Mouse (Mus musculus): ENCODE data around the gene Gm21891.
"Not testable (repeated sequence)": the region's sequence is repeated elsewhere in the genome, so short reads cannot be mapped to it uniquely, and the experiment has no call there.

The Gm21891 gene

DNA sequence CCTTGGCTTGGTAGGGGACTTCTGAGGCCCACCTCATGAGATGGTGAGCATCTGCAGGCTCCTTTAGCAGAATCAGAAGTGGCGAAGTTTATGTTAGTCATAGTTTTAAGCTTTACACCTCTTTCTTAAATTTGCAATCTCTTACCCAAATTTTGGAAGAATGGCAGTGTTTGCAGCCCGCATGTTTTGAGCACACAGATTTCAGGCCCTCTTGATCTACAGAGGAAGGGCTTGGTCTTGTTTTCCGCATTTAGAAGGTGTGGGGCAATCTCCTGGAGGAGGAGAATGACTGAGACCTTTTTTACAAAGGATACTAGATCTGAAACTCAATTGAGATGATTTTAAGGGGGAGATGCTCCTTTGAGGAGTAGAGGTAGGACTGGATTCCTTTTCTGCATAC, at the start of gene Gm21891:
TSS of gene Gm21891 (minus strand) at position 101 of the 400 bp plus-strand sequence.
- in situ Hi-C loops (cut with MboI, MseI) = not testable (repeated sequence)

GRCm38 (mm10) chrY:13161668-13162067, 28.4 kb upstream of the Gm21891 start, which contains the start of gene Gm21425:
Gene Gm21425, plus strand, starts transcription at chrY:13161968.
- in situ Hi-C loops (cut with MboI, MseI) = not testable (repeated sequence)

Measured in T-helper 1 cell (primary cell).